Mouse (Mus musculus) embryonic fibroblast, embryonic 13.5 days (primary cell): ENCODE data around the gene 3110009E18Rik.

ENCODE experiments used
- CTCF ChIP-seq: IDR thresholded peaks from 2 replicates; pipeline ENCODE4 v1.5.1; 2011; ENCODE audit warnings: mild to moderate bottlenecking, control low read depth, low read length, moderate library complexity, borderline replicate concordance; ENCODE audit not compliant: insufficient read depth
- POLR2A ChIP-seq: IDR thresholded peaks from 2 replicates; pipeline ENCODE4 v1.6.1; 2011; ENCODE audit warnings: low read depth, mild to moderate bottlenecking, control low read depth, low read length, moderate library complexity

DNA sequence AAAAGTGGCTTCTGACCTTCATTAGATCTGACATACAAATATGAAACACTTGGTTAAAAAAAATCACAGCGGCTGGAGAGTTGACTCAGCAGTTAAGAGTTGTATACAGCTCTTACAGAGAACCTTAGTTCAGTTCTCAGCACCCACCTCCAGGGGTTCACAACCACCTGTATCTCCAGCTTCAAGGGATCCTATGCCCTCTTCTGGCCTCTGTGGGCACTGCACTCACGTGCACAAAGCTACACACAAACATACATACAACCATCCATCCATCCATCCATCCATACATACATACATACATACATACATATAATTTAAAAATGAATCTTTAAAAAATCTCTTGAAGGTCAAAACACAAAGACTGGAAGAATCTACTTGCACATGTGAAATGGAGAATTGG, 69.3 kb downstream of the 3110009E18Rik start:
- TF ChIP-seq CTCF: no peak
- TF ChIP-seq POLR2A: no peak
